Mouse (Mus musculus): Measurements from ENCODE around the gene Elmo3.

GRCm38 (mm10) chr8:105298351-105299252 lies 6.8 kb upstream of the Elmo3 start:
- TF ChIP-seq CTCF (IDR thresholded peaks at IDR 0.05; ENCODE audit: low read depth) (no peak), EP300 (IDR thresholded peaks at IDR 0.05; ENCODE audit: low read depth) (no peak)
